Mouse (Mus musculus): ENCODE measurements around the gene Pgc.

The Pgc gene

DNA sequence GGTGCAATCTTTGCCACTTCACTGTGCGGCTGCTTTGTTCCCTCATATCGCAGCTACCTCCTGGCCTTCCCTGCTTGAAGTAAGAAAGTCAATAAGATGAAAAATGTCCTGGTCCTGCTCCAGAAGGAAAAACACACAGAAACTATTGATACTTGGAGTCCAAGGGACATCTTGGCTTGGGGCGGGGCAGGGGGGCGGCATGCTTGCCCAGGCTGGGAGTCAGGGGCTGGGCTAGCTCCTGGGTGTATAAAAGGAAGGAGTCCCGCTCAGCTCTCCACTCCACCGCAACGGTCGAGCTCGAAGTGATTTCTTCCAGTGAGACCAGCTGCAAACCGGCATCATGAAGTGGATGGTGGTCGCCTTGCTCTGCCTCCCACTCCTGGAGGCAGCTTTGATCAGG is at the start of gene Pgc:
TSS of gene Pgc (plus strand) at position 277 of the 400 bp plus-strand sequence.
- DNase-seq = no peak

DNA sequence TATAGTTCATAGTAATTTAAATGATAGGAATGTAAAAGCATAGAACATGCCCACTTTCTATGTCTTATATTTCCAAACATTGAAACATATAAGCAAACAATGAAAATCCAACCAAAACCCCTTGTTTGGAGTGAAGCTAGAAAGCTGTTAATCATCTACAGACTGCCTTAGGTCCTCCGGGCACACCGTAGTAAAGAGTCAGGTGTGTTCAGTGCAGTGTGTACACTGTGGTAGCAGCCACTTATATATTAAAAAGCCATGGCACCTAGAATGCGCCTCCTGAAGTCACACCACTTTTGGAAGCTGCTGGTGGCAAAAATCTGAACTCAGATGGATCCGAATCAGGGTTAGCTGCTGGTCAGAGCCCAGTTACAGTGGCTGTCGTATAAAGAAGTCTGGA is 48.4 kb upstream of the Pgc start:
- DNase-seq = no peak

DNA sequence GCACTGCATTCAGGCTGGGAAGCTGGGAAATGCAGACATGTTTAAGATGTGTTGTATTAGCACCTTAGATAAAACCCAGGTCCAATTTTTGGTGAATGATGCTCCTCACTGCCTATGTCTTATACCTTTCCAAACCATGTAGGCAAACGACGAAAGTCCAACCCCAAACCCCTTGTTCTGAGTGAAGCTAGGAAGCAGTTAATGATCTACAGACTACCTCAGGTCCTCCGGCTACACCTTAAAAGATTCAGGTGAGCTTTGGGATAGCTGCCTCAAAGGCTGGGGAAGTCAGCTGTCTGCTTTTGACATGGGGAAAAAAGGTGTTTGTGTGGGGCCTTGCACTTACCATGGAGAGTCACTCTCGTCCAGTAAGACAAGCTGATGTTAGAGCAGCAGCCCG is 47.9 kb upstream of the Pgc start:
- DNase-seq = no peak

DNA sequence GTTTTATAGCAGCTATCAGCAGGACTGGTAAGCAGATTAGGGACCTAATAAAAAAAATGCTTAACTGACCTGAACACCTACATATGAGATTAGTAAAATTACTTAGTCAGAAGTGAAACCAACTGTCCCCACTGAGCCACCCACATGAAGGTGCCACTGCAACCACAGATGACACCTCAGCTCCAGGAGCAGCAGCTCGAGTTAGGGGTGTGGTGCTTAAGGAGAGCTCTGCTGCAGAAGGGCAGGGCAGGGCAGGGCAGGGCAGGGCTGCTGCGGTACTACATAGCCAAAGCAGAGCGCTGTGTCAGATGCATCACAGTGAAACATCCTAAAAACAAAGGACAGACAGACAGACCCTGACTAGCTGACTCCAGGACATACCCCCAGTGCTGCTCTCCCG is 43.8 kb upstream of the Pgc start:
- DNase-seq = no peak

DNA sequence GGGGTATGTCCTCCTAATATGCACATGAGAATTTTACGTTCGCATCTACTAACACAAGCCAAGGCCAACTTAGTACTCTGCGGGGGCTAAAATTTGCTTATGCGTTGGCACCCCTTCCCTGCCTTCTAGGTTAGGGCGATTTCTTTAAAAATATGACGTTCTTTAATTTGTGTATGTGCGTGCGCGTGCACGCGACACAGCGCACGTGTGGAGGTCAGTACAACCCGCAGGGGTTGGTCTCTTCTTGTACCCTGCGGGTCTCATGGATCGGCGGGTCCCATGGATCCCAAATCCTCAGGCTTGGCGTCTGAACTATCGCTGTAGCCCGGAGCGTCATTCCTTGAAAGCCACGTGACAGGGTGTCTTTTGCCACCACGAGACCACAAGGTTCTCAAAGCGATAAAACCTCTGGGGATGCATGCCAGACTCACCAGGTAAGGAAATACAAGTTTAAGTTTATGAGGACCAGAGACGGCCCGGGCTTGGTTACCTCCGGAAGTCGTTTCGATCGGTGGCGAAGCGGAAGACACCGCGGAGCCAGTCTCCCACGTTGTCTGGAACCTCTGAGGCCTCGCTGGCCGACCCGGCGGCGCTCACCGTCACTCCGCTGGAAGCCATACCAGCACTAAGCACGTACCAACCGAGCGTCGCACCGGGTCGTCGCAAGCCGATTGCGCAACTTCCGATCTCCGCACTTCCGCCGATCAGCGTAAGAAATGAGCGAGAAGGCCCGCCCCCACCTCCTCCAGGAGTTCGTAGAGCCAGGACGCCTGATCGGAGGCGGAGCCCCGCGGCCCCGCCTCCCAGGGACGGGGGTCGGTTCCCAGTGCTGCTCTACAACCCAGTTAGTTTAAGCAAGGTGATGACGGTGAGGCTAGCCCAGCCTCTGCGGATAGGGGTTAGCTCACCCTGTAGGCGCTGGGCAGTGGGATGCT is 39.0 kb upstream of the Pgc start:
- peak; percentile 96 for DNase-seq

DNA sequence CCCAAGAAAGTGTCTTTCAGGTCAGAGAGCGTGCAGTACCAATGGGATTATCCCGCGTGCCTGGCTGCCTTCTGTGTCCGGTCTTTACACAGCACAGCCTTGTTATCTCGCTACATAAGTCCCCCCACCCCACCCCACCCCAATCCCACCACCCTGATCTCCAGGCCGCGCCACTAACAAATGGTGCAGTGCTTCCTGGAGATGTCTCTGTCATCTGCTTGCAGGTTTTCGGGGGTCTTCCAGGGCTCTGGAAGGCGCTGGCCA is 38.4 kb upstream of the Pgc start, which contains the start of gene Tomm6:
TSS of gene Tomm6 (minus strand) at position 43 of the 264 bp plus-strand sequence.
- DNase-seq = no peak

DNA sequence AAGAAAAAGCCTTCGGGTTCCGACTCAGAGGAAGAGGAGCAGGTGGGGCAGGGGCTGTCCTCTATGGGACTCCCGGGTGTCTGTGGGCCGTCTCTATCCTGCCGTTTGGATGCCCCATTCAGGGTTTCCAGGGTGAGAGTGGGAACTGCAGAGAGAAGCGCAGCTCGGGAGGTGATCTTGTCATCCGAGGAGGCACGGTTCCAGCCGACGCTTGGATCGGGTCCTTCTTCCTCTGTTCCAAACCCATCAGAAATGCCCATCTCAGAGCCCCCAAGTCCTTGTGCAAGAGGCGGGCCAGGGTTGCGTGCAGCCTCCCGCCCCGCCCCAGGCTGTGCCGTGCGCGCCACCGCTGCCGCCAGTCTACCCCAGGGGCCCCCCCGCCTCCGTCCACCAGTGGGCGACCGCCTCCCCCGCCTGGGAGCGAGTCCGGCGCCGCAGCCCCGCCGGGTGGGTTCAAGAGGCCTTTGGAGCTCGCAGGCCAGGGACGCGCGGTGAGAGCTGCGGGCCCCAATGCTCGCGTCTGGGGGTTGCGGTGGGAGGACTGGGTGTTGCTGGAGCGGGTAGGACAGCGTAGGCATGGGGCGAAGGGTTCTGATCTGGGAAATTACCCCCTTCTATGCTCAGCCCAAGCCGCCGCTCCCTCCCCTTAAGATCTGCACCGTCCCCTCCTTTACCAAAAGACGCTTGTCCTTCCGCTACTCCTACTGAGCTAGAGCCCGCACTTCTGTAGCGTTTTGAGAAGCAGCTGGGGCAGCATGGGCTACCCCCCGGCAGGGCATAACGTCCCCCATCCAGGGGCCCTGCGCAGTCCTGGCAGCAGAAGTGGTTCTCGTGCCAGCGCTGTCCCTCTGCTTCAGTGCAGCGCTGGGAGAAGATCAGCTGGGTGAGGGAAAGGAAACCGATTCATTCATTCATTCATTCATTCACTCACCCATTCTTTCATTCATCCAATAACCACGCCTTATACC is 37.8 kb upstream of the Pgc start, which contains the start of gene Frs3:
TSS of gene Frs3 (plus strand) at position 423 of the 968 bp plus-strand sequence.
- DNase-seq = peak in 1 of 2 experiments; percentile 46

DNA sequence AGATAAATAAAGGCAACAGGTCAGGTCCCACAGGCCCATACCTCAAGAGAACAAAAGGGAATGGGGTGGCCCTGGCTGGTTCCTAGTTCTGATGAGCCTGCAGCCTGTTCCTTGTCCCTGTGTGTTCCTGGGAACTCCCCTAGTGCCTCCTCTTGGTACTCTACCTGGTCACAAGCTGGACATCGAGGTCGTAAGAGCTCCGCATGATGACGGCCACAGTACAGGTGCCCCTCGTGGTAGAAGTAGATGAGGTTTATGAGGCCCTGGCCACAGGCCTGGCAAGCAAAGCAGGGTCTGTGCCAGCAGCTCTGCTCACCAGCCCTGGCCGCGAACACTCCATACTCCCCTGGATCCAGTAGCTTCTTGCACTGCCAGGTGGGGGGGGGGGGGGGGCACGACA is 36.7 kb upstream of the Pgc start:
- no peak for DNase-seq

DNA sequence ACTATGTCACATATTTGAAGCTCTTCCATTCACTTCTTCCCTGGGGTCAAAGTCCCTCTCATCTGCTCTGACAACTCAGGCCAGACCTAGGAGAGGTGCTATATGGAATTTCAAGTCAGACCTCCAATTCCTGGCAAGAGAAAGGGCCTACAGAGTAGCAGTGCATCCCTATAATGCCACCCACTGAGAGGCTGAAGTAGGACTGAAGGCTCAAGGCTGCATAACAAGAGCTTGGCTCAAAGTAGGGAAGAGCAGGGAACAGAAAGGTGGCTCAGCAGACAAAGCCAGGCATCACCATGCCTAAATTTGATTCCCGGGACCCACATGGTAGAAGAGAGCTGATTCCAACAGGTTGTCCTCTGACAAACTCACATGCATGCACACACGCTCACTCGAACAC is 35.0 kb upstream of the Pgc start:
- no peak for DNase-seq

DNA sequence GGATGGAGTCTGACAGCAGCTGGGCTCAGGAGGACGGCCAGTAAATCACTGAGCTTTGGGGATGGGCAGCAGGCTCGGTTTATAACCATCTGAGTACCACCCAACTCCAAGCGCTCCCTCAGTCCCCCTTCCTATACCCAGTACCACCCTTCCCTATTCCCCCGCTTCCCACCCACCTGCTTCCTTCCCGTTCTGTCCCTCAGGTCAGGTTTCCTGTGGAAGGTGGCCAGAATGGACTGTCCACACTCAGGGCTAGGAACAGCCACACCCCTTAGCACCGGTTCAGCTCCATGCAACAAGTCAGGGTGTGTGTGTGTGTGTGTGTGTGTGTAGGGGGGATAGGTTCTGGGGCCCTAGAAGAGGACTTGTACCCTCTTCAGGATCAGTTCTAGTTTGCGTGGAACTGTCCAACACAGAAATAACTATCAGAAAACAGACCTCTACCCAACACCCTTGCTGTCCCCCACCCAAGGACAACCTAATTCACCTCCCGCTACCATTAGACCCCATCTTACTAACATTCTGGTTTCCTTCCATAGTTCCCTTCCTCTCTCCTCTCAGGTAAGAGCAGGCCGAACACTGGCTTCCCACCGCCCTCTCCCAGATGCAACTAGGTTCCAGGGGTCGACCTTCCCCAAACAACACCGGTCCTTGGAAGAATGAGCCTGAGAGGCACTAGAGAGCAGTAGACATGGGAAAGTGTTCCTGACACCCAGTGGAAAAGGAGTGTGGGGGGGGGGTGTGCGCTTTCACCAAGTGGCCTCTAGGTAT is 32.8 kb upstream of the Pgc start:
- no peak for DNase-seq

DNA sequence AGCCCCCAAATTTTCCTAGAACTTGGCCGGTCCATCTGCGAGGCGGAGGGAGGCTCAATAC is 32.4 kb upstream of the Pgc start, which contains the start of gene Gm21981:
TSS of gene Gm21981 (minus strand) at position 14 of the 61 bp plus-strand sequence.
- no peak for DNase-seq

DNA sequence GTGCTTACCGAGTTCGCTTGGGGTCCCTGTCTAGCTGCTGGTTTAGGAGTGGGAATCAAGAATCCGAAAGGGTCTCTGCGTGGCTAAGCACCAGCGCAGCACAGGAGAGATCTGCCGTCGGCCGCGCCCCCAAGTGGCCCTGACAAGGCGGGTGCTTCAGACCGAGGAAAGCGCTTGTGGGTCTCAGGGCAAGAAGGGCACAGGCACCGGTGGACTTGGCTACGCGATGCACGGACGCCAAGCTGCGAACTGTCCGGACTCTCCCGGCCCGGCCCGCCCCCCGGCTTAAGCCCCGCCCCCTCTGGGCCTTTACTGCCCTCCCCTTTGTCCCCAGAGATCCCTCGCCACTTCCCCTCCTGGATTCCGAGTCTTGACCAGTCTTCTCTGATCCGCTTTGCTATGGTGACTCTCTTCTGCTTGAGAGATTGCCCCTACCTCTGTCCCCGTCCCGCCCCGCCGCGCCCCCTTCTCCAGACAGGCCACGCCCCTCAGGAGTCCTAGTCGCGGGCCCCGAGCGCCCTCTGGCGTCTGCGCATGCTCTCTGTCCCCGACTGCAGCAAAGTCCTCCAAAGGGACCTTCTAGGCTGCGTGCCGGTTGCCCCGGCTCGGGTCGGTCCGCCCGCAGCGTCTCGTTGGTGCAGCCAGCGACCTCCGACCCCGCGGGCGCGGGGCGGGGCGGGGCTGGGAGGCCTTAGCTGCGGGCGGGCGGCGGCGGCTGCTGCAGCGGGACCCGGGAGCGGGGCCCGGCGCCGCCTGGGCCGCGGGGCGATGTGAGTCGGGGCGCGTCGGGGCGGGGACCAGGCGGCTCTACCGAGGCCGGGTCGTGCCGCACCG is 31.9 kb upstream of the Pgc start, which contains the start of gene Prickle4:
TSS of gene Prickle4 (minus strand) at position 234 of the 834 bp plus-strand sequence.
- DNase-seq = peak; percentile 97 to 98

DNA sequence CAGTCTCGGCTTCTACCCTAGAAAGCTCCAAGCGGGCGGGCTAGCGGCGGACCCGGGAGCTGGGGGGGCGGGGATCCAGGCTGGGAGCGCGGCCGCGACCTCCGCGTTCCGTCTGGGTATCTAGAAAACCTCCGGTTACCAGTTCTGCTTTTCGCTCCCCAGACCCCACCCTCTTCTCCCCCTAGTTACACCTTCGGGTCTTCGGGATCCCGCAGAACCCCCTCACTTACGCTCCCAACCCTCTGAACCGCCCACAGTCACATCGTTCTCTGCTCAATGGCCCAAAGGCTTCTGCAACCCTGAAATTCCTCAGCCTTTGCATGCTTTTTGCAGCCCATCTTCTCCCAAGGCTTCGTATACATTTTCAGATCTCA is 31.3 kb upstream of the Pgc start:
- DNase-seq = no peak

DNA sequence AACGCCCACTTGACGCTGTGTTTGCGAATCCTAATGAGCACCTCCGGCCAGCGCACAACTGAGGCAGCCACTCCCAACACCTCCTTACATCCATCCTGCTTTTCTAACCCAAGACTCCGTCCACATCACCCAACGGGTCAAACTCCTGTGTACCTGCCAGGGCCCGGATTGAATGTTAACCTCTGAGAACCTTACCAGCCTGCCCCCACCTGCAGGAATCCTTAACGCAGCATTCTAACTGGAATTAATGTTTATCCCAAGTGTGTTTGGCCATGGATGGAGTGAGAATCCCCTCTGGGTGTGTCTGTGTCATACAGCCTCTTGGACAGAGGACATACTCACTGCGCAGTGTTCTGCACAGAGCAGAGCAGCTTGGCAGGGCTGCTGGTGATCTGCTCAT is 28.5 kb upstream of the Pgc start:
- DNase-seq = peak; percentile 85 to 88

DNA sequence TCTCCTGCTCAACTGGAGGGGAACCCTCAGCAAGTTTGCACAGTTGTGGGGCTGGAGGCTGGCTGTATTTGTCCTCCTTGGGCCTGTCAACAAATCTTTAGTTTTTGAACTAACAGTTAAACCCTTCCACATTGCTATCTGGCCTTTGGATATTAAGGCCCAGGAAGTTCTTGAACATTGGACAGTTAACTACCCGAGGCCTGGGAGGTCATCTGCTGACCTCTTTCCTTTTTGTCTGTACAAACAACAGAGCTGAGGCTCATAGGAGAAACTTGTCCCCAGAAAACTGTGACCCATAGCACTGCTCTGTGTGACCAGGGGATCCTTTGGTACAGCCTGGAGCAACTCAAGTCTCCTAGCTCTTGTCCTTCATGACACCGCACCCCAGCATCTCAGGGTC is 27.6 kb upstream of the Pgc start:
- DNase-seq = peak in 1 of 2 experiments; percentile 42

DNA sequence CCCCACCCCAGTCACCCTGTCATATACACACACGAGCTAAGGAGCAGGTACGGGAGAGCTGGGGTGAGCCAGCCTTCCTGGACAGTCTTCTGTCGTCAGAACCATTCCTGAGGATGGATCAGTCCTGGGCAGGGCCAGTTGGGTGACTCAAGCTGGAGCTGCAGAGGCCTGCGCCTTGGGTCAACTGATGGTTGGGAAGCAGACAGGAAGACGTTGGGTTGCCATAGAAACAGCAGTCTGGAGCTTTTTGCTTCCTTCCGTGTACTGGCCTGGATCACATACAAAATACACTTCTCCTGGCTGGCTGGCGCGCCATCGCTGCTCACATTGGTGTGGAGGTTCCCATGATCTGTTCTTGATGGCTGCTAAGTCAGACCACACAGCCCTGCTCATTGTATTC is 24.8 kb upstream of the Pgc start:
- no peak for DNase-seq

DNA sequence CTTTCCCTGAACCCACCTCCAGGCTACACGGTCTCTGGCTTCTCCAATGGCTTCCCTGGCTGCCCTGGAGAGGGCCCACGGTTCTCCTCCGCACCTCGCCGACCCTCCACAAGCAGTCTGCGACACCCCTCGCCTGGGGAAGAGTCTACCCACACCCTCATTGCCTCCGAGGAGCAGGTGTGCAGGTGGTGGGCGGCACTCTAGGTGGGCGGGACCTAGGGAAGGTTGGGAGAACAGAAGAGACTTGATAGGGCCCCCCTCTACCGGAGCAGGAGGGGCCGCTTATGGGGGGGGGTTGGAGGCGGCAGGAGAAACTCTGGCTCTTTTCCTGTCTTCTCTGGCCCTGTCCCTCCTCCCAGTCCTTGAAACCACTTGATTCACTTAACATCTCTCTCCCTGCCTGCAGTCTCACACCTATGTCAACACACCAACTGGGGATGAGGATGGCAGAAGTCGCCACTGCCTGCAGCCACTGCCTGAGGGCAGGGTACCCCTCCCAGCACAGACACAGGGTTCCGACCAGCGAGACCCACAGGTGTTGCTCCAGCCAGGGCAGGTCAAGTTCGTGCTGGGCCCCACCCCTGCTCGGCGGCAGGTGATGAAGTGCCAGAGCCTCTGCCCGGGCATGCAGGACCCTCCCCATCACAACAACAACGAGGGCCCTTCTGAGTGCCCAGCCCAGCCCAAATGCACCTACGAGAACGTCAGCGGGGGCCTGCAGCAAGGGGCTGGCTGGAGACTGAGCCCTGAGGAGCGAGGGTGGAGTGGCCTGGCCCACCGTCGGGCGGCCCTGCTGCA is 23.9 kb upstream of the Pgc start:
- DNase-seq = no peak

DNA sequence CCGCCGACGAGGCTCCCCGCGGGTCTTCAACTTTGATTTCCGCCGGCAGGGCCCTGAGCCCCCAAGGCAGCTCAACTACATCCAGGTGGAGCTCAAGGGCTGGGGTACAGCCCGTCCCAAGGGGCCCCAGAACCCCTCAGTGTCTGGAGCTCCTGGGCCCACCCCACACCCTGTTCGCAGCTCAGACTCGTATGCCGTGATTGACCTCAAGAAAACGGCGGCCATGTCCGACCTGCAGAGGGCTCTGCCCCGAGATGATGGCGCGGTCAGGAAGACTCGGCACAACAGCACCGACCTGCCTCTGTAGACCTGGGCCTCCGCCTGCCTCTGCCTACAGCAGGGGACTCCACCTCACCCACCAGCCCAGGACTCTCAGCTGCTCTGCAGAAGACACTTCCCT is 23.1 kb upstream of the Pgc start:
- no peak for DNase-seq

DNA sequence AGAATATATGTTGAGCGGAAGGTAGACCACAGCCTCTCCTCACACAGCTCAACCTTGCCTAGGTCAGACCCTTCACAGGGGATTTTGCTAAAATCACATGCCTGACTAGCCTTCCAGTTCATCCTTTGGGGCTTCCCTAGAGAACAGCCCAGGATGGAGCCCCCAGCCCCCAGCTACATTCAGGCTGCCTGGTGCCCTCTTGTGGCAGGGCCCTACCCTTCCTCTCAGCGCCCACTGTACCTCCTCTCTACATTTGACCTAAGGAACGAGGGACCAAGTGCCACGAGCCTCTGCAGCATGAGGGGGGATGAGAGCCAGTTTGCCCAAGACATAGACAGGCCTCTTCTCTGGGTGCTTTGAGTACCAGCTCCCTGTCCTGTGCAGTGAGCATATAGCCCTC is 21.9 kb upstream of the Pgc start:
- no peak for DNase-seq

DNA sequence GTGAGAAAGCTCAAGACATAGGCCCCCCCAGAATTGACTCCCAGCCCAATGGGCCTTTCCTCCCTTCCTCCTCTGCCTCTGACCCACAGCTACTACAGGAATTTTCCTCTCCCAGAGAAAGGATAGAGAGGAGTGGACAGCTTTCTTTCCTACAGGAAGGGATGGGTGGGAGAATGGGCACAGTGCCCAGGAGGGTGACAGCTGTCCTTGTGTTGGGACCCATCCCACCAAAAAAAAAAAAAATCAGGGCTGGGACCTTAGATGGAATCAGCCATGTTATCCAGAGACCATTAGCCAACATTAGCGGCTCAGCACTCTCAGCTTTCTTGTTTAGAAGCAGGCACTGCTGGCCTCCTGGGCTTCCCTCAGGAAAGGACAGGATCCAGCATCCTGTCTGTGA is 20.4 kb upstream of the Pgc start:
- no peak for DNase-seq

DNA sequence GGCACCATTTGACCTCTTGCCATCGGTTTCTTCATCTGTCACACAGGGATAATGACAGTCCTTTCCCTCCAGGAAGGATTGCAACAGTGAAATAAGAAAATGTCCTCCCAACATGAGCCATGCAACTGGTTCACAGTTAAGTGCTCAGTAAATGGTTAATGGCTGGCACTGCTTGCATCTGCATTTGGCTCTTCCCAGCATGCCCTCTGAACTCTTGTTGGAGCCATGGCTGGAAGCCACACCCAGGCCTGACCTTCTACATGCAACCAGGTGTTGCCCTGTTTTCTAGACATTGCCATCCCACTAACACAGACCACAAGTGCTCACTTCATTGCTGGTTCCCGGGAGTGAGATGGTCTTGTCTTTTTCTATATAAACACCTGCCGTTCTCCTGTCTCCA is 18.7 kb upstream of the Pgc start:
- peak in 1 of 2 experiments; percentile 51 for DNase-seq

DNA sequence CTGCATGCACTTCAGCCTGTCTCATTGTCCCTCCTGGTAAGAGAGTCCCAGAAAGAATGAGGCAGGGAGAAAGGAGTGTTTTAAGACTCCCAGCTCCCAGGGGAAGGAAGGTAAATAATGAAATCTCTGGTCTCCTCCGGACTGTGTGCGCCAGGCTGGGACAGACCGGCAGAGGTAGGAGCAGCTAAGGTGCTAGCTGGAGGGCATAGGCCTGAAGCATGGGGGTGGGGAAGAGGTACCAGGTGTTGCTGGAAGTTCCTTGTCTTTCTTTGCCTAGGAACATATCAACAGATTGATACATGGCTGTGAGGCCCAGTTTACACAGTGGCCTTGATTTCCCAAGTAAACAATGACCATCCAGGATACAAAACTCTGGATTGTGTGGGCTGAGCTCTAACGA is 17.7 kb upstream of the Pgc start:
- DNase-seq = no peak
